Mouse (Mus musculus) liver, embryonic 11.5 days (tissue): ENCODE measurements around the gene Gm28305. TPM values are rescaled to one million over a fixed set of nuclear protein-coding genes. Genes with fewer than 3 reads are reported as not detected.

Experiments used
- ATAC-seq: fragments of 200-750 bp; cut with Nextera tagmentation; replicated peaks from 2 replicates; pipeline ENCODE4 v1.8.0; 2017; ENCODE audit warnings: moderate number of reproducible peaks, mild to moderate bottlenecking, moderate TSS enrichment, moderate library complexity; ENCODE audit not compliant: low FRiP score
- DNase-seq: peaks from one replicate; pipeline ENCODE4 v3.0.0-alpha.2; 2017; ENCODE audit warnings: low spot score
- H3K27ac ChIP-seq: fragments of 300-500 bp; sonication (generic); 2 replicates; pipeline ENCODE4 v1.5.1; 2014; ENCODE audit warnings: mild to moderate bottlenecking, low read depth, low read length, control low read depth
- H3K27me3 ChIP-seq: fragments of 300-500 bp; sonication (generic); replicated peaks from 2 replicates; pipeline ENCODE4 v1.6.1; 2014; ENCODE audit warnings: low read length, mixed read lengths; ENCODE audit not compliant: control insufficient read depth, insufficient read depth
- H3K36me3 ChIP-seq: fragments of 300-500 bp; sonication (generic); 2 replicates; pipeline ENCODE4 v1.6.1; 2014; ENCODE audit warnings: mild to moderate bottlenecking, low read length, moderate library complexity, mixed read lengths; ENCODE audit not compliant: control insufficient read depth, insufficient read depth
- H3K4me1 ChIP-seq: fragments of 300-500 bp; sonication (generic); replicated peaks from 2 replicates; pipeline ENCODE4 v1.6.1; 2014; ENCODE audit warnings: low read length, mixed read lengths; ENCODE audit not compliant: control insufficient read depth, insufficient read depth
- H3K4me2 ChIP-seq: fragments of 300-500 bp; sonication (generic); 2 replicates; pipeline ENCODE4 v1.6.1; 2014; ENCODE audit warnings: mild to moderate bottlenecking, control low read depth, moderate library complexity
- H3K4me3 ChIP-seq: fragments of 300-500 bp; sonication (generic); 2 replicates; pipeline ENCODE4 v1.5.1; 2014; ENCODE audit warnings: low read depth, low read length, control low read depth
- H3K9ac ChIP-seq: fragments of 300-500 bp; sonication (generic); 2 replicates; pipeline ENCODE4 v1.6.1; 2014; ENCODE audit warnings: low read depth, low read length, control low read depth
- H3K9me3 ChIP-seq: fragments of 300-500 bp; sonication (generic); 2 replicates; pipeline ENCODE4 v1.6.1; 2016; ENCODE audit warnings: low read length, inconsistent platforms, mixed read lengths; ENCODE audit not compliant: control insufficient read depth
- WGBS: fragments of 180-500 bp; shearing (Covaris S2); extraction: QIAGEN DNeasy Blood & Tissue Kit; methylation state at CpG from one replicate; pipeline ENCODE4 v1.1.7; 2014; 5-methylcytosine and 5-hydroxymethylcytosine counted together
- polyA plus RNA-seq: library from polyadenylated mRNA; unstranded; fragments of >200 nt; fragmentation: Nextera tagmentation; extraction: Ambion mirVana; gene quantifications from 2 replicates; pipeline ENCODE4 v1.2.1, GENCODE M21; 2014

The Gm28305 gene
- polyA plus RNA-seq, 1 experiment from 2014 or later = not detected

GRCm38 (mm10) chr9:104062430-104063243 lies 22.2 kb downstream of the Gm28305 start, which contains the start of gene Uba5:
TSS of gene Uba5 (minus strand) at chr9:104063134.
- under 1% methylated on average over 59 of the region's 59 CpGs for WGBS
- ATAC-seq = peak; percentile 76

GRCm38 (mm10) chr9:104063244-104063961 lies 22.9 kb downstream of the Gm28305 start, which contains the start of gene Acad11:
TSS of gene Acad11 (plus strand) at chr9:104063377.
- DNase-seq (peak; percentile 82), ATAC-seq (peak; percentile 96)
- peaks cover 9% of the 10 kb centered on the region for H3K4me1 ChIP-seq
- H3K27me3 ChIP-seq = no peaks in the 10 kb centered on the region
- under 1% methylated on average over 25 of the region's 30 CpGs for WGBS
- no peaks in the 10 kb centered on the region for H3K9me3 ChIP-seq
- peak within 1 kb of the TSS; percentile 89 for H3K4me2 ChIP-seq
- peak within 1 kb of the TSS; percentile 77 for H3K9ac ChIP-seq
- H3K36me3 ChIP-seq = peaks cover 5% of the 10 kb centered on the region; the same call in 1 of the 2 replicates
- no peak within 1 kb of the TSS; the same call in 1 of the 2 replicates for H3K27ac ChIP-seq
- peak within 1 kb of the TSS; percentile 88 for H3K4me3 ChIP-seq

More at GRCm38 (mm10) chr9:104062430-104063243, 22.2 kb downstream of the Gm28305 start, which contains the start of gene Uba5:
- Histone ChIP-seq H3K9ac (peak within 1 kb of the TSS; percentile 77), H3K4me3 (peak within 1 kb of the TSS; percentile 88), H3K27me3 (no peaks in the 10 kb centered on the region), H3K4me2 (peak within 1 kb of the TSS; percentile 89), H3K9me3 (no peaks in the 10 kb centered on the region), H3K36me3 (peaks cover 5% of the 10 kb centered on the region; the same call in 1 of the 2 replicates), H3K4me1 (peaks cover 9% of the 10 kb centered on the region), H3K27ac (no peak within 1 kb of the TSS; the same call in 1 of the 2 replicates)
- DNase-seq = peak; percentile 67

- WGBS = 30% methylated on average over 1 of the region's 1 CpGs
- H3K4me2 ChIP-seq = peak overlapping the region; percentile 10; the same call in 1 of the 2 replicates
- no peaks in the 10 kb centered on the region for H3K9me3 ChIP-seq
- H3K9ac ChIP-seq = no peak overlapping the region
- peaks cover 9% of the 10 kb centered on the region for H3K4me1 ChIP-seq
- H3K4me3 ChIP-seq = no peak overlapping the region
- H3K27me3 ChIP-seq = no peaks in the 10 kb centered on the region
- H3K27ac ChIP-seq = no peak overlapping the region
- no peak for ATAC-seq
- DNase-seq = no peak
- H3K36me3 ChIP-seq = peaks cover 5% of the 10 kb centered on the region; the same call in 1 of the 2 replicates
Measured at GRCm38 (mm10) chr9:104064571-104064970, 24.1 kb downstream of the Gm28305 start.

GRCm38 (mm10) chr9:104070241-104070640 lies 29.8 kb downstream of the Gm28305 start:
- WGBS = 58% methylated on average over 4 of the region's 4 CpGs
- H3K36me3 ChIP-seq = no peaks in the 10 kb centered on the region
- no peak overlapping the region for H3K4me2 ChIP-seq
- no peak overlapping the region for H3K27ac ChIP-seq
- no peak overlapping the region for H3K9ac ChIP-seq
- no peak for DNase-seq
- H3K4me3 ChIP-seq = no peak overlapping the region
- no peaks in the 10 kb centered on the region for H3K9me3 ChIP-seq
- ATAC-seq = no peak
- H3K27me3 ChIP-seq = no peaks in the 10 kb centered on the region
- peaks cover 2% of the 10 kb centered on the region; the same call in 1 of the 2 replicates for H3K4me1 ChIP-seq

GRCm38 (mm10) chr9:104070863-104071604 lies 30.6 kb downstream of the Gm28305 start:
- Histone ChIP-seq H3K4me1 (peaks cover 2% of the 10 kb centered on the region; the same call in 1 of the 2 replicates), H3K9ac (no peak overlapping the region), H3K27ac (no peak overlapping the region), H3K9me3 (no peaks in the 10 kb centered on the region), H3K4me3 (no peak overlapping the region), H3K36me3 (no peaks in the 10 kb centered on the region), H3K4me2 (no peak overlapping the region), H3K27me3 (no peaks in the 10 kb centered on the region)
- WGBS = 63% methylated on average over 8 of the region's 8 CpGs
- ATAC-seq (no peak), DNase-seq (no peak)

GRCm38 (mm10) chr9:104075808-104076207 lies 35.3 kb downstream of the Gm28305 start:
- no peak overlapping the region for H3K4me2 ChIP-seq
- no peak overlapping the region for H3K27ac ChIP-seq
- no peaks in the 10 kb centered on the region for H3K27me3 ChIP-seq
- no peaks in the 10 kb centered on the region for H3K9me3 ChIP-seq
- H3K4me3 ChIP-seq = no peak overlapping the region
- no peak for ATAC-seq
- no peak overlapping the region for H3K9ac ChIP-seq
- no peaks in the 10 kb centered on the region for H3K4me1 ChIP-seq
- 58% methylated on average over 2 of the region's 2 CpGs for WGBS
- no peaks in the 10 kb centered on the region for H3K36me3 ChIP-seq
- DNase-seq = no peak

- Histone ChIP-seq H3K27me3 (no peaks in the 10 kb centered on the region), H3K4me2 (no peak overlapping the region), H3K4me1 (no peaks in the 10 kb centered on the region), H3K4me3 (no peak overlapping the region), H3K9ac (no peak overlapping the region), H3K9me3 (no peaks in the 10 kb centered on the region), H3K36me3 (no peaks in the 10 kb centered on the region), H3K27ac (no peak overlapping the region)
- WGBS = 96% methylated on average over 1 of the region's 1 CpGs
- ATAC-seq = no peak
- DNase-seq = no peak
Measured at GRCm38 (mm10) chr9:104078780-104079179, 38.3 kb downstream of the Gm28305 start.

GRCm38 (mm10) chr9:104079379-104079778 lies 38.9 kb downstream of the Gm28305 start:
- Histone ChIP-seq H3K4me2 (no peak overlapping the region), H3K27ac (no peak overlapping the region), H3K9ac (no peak overlapping the region), H3K36me3 (no peaks in the 10 kb centered on the region), H3K9me3 (no peaks in the 10 kb centered on the region), H3K4me3 (no peak overlapping the region), H3K27me3 (no peaks in the 10 kb centered on the region), H3K4me1 (no peaks in the 10 kb centered on the region)
- whole genome bisulfite sequencing = 44% methylated on average over 5 of the region's 5 CpGs
- peak; percentile 33 for DNase-seq
- peak; percentile 47; the same call in 1 of the 2 replicates for ATAC-seq
